Mouse (Mus musculus) mouse trophoblast stem cell (cell line): ENCODE data around the gene Slamf6.
"Not testable (repeated sequence)": the region's sequence is repeated elsewhere in the genome, so short reads cannot be mapped to it uniquely, and the experiment has no call there.

Experiments used
- in situ Hi-C, 2 experiments: fragments of 300-500 bp; cut with MseI, MboI; formaldehyde crosslinking; loops; 2 replicates in 1 of 2; 3 replicates in 1 of 2; pipeline ENCODE4 v1.15.1; 2025

The Slamf6 gene

GRCm38 (mm10) chr1:171957411-171957810 is 40.1 kb downstream of the Slamf6 start:
- in situ Hi-C loops = no loop called here

GRCm38 (mm10) chr1:171960726-171961125 is 43.4 kb downstream of the Slamf6 start:
- in situ Hi-C loops = no loop called here

DNA sequence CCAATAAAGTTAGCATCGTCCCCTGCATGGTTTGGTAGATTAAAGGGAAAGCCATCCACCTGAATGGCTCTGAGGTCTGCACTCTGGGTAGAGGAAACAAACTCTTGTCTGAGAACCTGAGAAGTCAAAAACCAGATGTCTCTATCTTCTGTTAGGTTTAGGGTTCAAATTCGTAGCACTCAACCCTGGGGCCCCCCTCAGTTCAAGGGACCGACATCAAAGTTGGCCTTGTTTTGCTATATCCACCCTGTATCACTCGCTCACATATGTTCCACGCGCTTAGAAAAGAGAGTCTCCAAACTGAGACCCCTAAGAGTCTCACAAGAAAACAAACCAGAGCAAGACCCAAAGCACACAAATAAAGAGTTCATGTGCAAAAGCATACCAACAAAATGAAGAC is 44.4 kb downstream of the Slamf6 start:
- in situ Hi-C loops = no loop called here

GRCm38 (mm10) chr1:171963613-171964012 is 46.3 kb downstream of the Slamf6 start:
- in situ Hi-C loops = no loop called here

DNA sequence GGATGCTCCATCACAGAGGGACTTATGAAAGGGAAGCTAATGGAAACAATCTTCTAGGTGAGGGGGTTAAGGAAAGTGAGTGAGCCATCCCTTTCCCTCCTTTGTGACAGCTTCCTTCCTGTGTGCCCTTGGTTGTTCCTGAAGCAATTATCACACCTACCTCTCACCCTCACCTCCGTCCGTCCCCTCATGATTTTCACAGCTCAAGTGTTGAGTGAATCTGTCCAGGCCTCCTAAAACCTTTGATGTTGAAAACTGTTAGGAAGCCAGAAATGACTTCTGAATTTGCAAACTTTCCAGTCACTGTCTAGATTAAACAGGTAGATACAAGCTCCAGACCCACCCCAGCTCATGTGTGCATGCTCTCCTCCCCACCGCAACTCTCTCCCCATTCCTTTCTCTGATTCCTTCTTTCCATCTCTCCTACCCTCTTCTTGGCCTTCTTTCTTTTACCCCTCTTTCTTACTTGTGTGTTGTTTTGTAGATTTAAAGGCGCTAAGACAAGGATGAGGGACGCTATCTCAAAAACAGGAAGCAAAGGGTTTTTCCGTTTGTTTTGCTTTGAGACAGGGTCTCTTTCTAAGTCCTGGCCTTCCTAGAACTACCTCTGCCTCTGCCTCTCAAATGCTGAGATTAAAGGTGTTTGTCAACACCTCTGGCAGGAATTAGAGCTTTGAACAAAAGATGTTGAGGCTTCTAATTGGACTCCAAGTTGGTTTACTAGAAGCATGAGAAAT is 48.9 kb downstream of the Slamf6 start:
- in situ Hi-C loops = no loop called here

- in situ Hi-C loops = no loop called here
Observed at GRCm38 (mm10) chr1:171969221-171969620, 51.9 kb downstream of the Slamf6 start.

DNA sequence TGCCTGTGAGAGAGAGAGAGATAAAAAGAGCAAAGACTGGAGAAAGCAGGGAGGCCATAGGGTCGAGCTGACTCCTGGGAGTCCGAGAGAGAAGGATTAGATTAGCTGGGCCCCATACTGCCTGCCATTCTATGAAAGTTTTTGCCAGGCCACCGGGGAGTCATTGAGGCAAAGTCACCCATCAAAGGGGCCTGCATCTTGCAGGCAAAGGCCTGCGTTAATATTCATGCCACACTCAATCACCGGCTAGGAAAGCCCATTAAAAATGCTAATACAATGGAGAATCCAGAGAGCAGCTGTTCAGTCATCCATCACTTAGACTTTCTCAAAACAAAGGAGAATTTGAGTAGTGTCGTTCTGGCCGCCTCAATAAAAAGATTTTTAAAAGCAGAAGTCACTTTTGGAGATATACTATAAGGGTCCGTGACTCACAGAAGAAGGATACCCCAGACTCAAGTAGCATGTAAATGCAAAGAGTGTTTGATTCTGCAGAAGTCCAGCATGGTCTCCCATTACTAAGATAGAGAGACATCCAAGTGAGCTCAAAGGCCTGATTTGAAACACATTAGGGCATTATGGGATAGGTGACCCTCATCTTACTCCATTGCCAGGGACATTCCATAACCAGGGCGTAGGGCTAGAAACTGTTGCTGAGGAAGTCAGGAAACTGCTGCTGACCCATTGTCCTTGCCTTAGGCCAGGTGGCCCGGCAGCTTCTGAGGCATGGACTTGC is 53.7 kb downstream of the Slamf6 start:
- in situ Hi-C loops = no loop called here

DNA sequence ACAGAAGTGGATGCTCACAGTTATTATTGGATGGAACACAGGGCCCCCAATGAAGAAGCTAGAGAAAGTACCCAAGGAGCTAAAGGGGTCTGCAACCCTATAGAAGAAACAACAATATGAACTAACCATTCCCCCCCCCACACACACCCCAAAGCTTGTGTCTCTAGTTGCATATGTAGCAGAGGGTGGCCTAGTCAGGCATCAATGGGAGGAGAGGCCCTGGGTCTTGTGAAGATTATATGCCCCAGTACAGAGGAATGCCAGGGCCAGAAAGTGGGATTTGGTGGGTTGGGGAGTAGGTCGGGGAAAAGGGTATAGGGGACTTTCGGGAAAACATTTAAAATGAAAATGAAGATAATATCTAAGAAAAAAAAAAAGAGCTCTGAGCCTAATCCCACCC is 57.0 kb downstream of the Slamf6 start:
- in situ Hi-C loops = not testable (repeated sequence)

DNA sequence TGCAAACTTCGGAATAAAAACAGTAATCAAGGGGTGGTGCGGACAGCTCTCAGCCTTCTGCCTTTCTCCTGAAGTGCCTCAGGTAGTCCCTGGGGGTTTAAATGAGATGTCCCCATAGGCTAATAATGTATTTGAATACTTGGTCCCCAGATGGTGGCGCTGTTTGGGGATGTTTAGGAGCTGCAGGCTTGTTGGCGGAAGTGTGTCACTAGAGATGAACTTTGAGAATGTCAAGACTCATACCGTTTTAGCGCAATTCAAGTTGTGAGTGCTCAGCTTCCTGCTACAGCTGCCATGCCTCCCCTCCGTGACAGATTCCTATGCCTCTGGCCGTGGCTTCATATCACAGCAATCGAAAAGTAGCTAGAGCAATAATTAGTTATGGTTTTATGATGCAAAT is 58.1 kb downstream of the Slamf6 start:
- in situ Hi-C loops = no loop called here

DNA sequence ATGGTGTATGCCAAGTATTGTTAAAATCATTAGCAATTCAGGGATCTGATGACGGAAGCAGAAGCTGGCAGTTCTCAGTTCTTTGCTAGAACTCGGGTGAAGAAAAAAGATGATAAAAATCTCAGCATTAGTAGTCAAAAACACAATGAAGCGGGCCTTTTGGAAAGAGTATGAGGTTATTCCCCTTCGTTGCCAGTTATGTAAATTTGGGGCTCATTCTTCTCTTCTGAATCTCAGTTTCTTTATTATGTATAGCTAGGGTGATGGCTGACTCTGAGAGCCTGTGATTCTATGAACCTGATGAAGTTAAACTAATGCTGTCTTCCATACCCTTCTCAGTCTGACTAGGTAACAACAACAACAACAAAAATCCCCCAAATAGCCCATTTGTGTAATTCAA is 58.5 kb downstream of the Slamf6 start:
- in situ Hi-C loops = no loop called here

DNA sequence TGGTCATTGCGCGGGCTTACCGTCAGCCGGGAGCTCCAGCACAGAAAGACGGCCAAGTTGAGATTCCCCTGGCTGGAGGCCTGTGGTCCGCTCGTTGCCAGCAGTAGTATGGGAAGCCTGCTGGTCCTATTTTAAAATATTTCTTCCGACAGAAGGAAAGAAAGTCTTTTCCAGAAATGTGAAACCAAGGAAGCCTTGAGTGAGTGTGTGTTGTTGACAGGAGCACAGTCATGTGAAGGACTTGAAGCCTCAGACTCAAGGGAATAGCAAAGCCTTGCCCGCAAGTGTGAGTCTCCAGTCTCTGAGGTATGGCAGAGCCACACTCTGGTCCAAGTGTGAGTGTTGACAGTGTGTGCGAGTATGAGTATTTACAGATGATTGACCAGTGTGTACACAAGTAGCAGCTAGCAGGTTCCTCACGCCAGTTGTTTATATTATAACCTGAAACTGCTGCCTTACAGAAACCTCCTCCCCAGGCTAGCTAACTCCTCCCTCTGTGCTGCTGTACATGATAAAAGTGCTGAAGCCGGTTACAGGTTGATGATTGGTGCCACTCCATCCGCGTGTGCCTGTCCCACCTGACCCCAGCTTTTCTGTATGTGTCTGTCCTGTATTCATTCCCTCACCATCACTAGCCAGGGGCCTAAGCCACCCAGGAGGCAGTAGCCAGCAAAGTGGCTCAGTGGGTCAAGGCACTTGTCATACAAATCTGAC is 59.7 kb downstream of the Slamf6 start:
- in situ Hi-C loops = no loop called here

DNA sequence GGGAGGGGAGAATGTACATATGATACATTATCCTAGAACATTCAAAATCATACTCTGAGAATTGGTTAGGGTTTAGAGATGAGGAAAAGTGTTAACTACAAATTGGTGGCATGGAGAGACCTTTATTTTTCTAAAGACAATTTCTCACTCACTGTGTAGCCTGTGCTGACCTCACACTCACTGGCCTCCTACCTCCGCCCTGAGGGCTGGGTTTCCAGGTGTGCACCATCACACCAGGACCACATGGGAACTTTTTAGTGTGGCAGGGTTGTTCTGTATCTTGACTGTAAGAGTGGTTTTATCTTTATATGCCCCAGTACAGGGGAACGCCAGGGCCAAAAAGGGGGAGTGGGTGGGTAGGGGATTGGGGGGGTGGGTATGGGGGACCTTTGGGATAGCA is 60.6 kb downstream of the Slamf6 start:
- in situ Hi-C loops = no loop called here

DNA sequence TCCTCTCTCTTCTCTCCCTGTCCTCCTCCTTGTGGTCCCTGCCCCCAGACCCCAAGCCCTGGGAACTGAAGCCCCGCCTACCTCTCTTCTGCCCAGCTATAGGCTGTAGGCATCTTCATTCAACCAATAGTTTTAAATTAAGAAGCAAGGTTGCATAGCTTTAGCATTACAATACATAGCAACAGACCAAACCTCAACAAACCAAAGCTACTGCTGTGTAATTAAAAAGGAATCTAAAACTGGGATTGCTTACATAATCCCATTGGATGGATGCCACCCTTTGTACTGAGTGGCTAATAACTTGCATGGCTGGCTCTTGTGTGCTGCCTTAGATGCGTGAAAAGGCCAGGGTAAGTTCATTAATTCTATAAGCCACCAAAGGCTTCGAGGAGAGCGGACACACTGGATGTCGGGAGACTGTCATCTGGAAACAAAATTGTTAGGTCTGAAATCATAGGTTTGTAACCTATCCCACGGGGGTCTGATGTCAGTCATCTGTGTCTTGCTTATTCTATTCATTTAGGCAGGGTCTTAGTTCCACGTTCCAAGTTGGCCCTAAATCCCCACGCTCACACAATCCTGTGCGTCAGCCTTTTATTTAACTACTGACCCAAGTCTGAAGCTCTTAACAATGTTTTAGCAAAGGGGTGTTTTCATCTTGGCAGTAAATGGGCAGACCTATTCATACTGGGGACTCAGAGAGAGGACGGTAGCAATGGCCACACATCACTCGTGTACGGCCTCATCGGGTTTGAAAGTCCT is 62.8 kb downstream of the Slamf6 start:
- in situ Hi-C loops = no loop called here

GRCm38 (mm10) chr1:171982170-171982569 is 64.9 kb downstream of the Slamf6 start:
- in situ Hi-C loops = no loop called here

- in situ Hi-C loops = no loop called here
Observed at GRCm38 (mm10) chr1:171982740-171983139, 65.4 kb downstream of the Slamf6 start.

GRCm38 (mm10) chr1:171983372-171984001 is 66.2 kb downstream of the Slamf6 start:
- in situ Hi-C loops = no loop called here

- in situ Hi-C loops = no loop called here
Observed at GRCm38 (mm10) chr1:171984121-171984520, 66.8 kb downstream of the Slamf6 start.

DNA sequence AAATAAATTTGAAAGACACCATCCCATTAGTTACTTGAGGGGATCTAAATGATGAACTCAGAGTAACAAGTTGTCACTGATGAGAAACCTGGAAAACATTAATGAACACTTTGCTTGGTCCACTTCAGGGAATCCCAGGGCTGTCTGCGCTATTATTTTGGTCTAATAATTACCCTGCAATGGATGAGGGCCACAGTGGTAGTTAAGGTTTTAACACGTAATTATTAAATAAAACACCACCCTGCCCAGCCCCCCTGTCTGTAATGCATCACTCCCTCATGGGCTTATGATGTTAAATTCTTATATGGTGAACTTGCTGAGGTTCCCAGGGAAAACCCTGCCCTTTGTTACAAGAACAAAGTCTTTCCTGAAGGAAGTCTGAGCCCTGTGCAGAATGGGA is 74.6 kb downstream of the Slamf6 start:
- in situ Hi-C loops = no loop called here

DNA sequence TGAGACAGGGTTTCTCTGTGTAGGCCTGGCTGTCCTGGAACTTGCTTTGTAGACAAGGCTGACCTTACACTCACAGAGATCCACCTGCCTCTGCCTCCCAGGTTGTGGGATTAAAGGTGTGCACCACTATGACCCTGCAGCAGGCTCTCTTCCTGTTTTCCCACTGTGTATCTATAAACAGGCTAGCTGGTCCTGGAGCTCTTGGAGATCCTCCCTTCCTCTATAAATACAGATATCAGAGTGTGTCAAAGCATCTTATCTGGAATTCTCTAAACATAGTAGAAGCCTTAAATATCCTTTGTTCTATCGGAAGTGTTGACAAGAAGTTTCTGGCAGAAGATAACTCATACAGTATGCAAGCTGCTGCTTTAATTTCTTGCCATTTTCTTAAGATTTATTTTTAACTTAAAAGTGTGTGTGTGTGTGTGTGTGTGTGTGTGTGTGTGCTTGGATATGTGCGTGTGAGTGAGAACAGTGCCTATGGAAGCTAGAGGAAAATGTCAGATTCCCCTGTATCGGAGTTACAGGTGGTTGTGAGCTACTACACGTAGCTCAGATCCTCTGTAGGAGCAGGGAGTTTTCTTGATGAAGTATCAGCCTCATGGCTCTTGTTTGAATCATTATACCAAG is 75.7 kb downstream of the Slamf6 start:
- in situ Hi-C loops = no loop called here

DNA sequence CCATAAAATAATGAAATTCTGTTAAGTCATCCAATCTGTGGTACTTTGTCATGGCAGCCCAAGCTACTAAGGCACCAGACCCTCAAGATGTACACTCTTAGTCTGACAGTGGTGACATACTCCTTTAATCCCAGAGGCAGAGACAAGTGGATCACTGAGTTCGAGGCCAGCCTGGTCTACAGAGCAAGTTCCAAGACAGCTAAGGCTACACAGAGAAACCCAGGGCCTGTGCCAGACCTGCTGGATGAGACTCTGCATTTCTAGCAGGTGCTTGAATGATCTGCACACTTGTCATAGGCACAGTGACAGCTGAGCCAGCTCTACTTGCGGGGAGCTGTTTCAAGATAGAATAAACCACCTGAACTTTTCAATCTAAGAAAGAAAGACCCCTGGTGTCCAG is 77.2 kb downstream of the Slamf6 start:
- in situ Hi-C loops = no loop called here
